19 mouse cellular contexts compared by ENCODE assay signal in genomic region chr9:123484830-123485229, GRCm38 (mm10).
"Had no signal": no experiment of that assay in that cellular context is flagged by ENCODE, and none has a peak within 500 bp of the region (broad histone marks: within the 10 kb centered on the region; RNA-seq: fewer than 3 reads in every experiment).

No protein-coding gene starts in this region.

- H3K9ac ChIP-seq: kidney, embryonic 15.5 days; liver, embryonic 15.5 days; lung, embryonic 15.5 days; midbrain, embryonic 12.5 days; midbrain, embryonic 15.5 days; neural tube, embryonic 13.5 days; stomach, embryonic 15.5 days had no signal

- H3K27me3 ChIP-seq: kidney, embryonic 15.5 days; liver, embryonic 15.5 days; lung, embryonic 15.5 days; midbrain, embryonic 12.5 days; midbrain, embryonic 15.5 days; neural tube, embryonic 13.5 days; stomach, embryonic 15.5 days had no signal

- ATAC-seq: midbrain, embryonic 15.5 days had no signal

- DNase-seq: kidney, postnatal 10 days; kidney, postnatal 36 days; layer of hippocampus, postnatal 36 days; lung, adult 18-20 months; lung, postnatal 14 days; retina, postnatal 1 day; right cerebral cortex, postnatal 25 days; spleen, adult 18-20 months; thymus, postnatal 25 days had no signal

- H3K9me3 ChIP-seq: kidney, embryonic 15.5 days; liver, embryonic 15.5 days; lung, embryonic 15.5 days; midbrain, embryonic 12.5 days; midbrain, embryonic 15.5 days; neural tube, embryonic 13.5 days; stomach, embryonic 15.5 days had no signal

- H3K36me3 ChIP-seq: midbrain, embryonic 15.5 days; neural tube, embryonic 13.5 days; stomach, embryonic 15.5 days had no signal

- H3K27ac ChIP-seq: kidney, embryonic 15.5 days; left cerebral cortex, adult 2 months; lung, embryonic 15.5 days; macrophage; midbrain, embryonic 12.5 days; midbrain, embryonic 15.5 days; neural tube, embryonic 13.5 days; stomach, embryonic 15.5 days had no signal

- H3K4me3 ChIP-seq: kidney, embryonic 15.5 days; left cerebral cortex, adult 2 months; liver, embryonic 15.5 days; lung, embryonic 15.5 days; midbrain, embryonic 12.5 days; midbrain, embryonic 15.5 days; neural tube, embryonic 13.5 days; stomach, embryonic 15.5 days had no signal

- H3K4me2 ChIP-seq: kidney, embryonic 15.5 days; liver, embryonic 11.5 days; lung, embryonic 15.5 days; midbrain, embryonic 12.5 days; midbrain, embryonic 15.5 days; neural tube, embryonic 13.5 days; stomach, embryonic 15.5 days had no signal
